Mouse (Mus musculus) macrophage (primary cell): ENCODE measurements around the gene Cped1. TPM values are rescaled to one million over a fixed set of nuclear protein-coding genes. Genes with fewer than 3 reads are reported as not detected.

Source experiments
- H3K27ac ChIP-seq: fragments of 350-480 bp; formaldehyde crosslinking; 2 replicates; pipeline ENCODE4 v1.9.0; 2021
- H3K36me3 ChIP-seq: fragments of 350-480 bp; formaldehyde crosslinking; 2 replicates; pipeline ENCODE4 v1.9.0; 2021; ENCODE audit errors: inconsistent target
- H3K4me3 ChIP-seq: fragments of 350-480 bp; formaldehyde crosslinking; 2 replicates; pipeline ENCODE4 v1.9.0; 2021; ENCODE audit errors: inconsistent target
- H3K79me2 ChIP-seq: fragments of 350-480 bp; formaldehyde crosslinking; 2 replicates; pipeline ENCODE4 v1.9.0; 2021; ENCODE audit errors: inconsistent target
- WGBS: methylation state at CpG from one replicate; pipeline ENCODE4 v1.1.7; 2026; ENCODE audit warnings: inconsistent platforms; ENCODE audit not compliant: missing documents; 5-methylcytosine and 5-hydroxymethylcytosine counted together
- polyA plus RNA-seq: library from polyadenylated mRNA; stranded (reverse); fragments of 250-400 nt; gene quantifications from 3 replicates; pipeline ENCODE4 v1.2.4, GENCODE M21; 2018; ENCODE audit warnings: inconsistent platforms

The Cped1 gene
- polyA plus RNA-seq, 1 experiment from 2014 or later: 1.5 TPM

- WGBS: 89% methylated on average over 14 of the region's 14 CpGs
- H3K36me3 ChIP-seq: no peaks in the 10 kb centered on the region
These were observed 312.3 kb downstream of the Cped1 start for GRCm38 (mm10) chr6:22298059-22298458.

More at GRCm38 (mm10) chr6:22298059-22298458, 312.3 kb downstream of the Cped1 start:
- Histone ChIP-seq H3K79me2 (no peaks in the 10 kb centered on the region), H3K4me3 (no peak overlapping the region), H3K27ac (no peak overlapping the region)

Other genes starting within 250 kb of the Cped1 start
- not detected in 3 replicates for gene Tspan12, start 133.4 kb upstream of the Cped1 start, polyA plus RNA-seq
- gene Ing3, start 36.3 kb upstream of the Cped1 start, polyA plus RNA-seq: 6.7 to 16.5 TPM (median 13.4 TPM) in 3 replicates